Mouse (Mus musculus): ENCODE results near the gene Tprkb.
"Not testable (repeated sequence)": the region's sequence is repeated elsewhere in the genome, so short reads cannot be mapped to it uniquely, and the experiment has no call there.

Tprkb gene

GRCm38 (mm10) chr6:85969889-85970288 is 58.2 kb downstream of the Tprkb start:
- in situ Hi-C loops (cut with MboI; ENCODE audit: low sequenced_read_pairs): no loop called here

- in situ Hi-C loops (cut with MboI; ENCODE audit: low sequenced_read_pairs): no loop called here
Observed at GRCm38 (mm10) chr6:85972699-85973098, 61.0 kb downstream of the Tprkb start.

GRCm38 (mm10) chr6:85973336-85973735 is 61.7 kb downstream of the Tprkb start:
- in situ Hi-C loops (cut with MboI; ENCODE audit: low sequenced_read_pairs): no loop called here

GRCm38 (mm10) chr6:85974941-85975617 is 63.4 kb downstream of the Tprkb start:
- in situ Hi-C loops (cut with MboI; ENCODE audit: low sequenced_read_pairs): no loop called here

- in situ Hi-C loops (cut with MboI; ENCODE audit: low sequenced_read_pairs): no loop called here
Observed at GRCm38 (mm10) chr6:85975761-85976160, 64.1 kb downstream of the Tprkb start.

- in situ Hi-C loops (cut with MboI; ENCODE audit: low sequenced_read_pairs): no loop called here
Observed at GRCm38 (mm10) chr6:85976242-85976641, 64.6 kb downstream of the Tprkb start.

DNA sequence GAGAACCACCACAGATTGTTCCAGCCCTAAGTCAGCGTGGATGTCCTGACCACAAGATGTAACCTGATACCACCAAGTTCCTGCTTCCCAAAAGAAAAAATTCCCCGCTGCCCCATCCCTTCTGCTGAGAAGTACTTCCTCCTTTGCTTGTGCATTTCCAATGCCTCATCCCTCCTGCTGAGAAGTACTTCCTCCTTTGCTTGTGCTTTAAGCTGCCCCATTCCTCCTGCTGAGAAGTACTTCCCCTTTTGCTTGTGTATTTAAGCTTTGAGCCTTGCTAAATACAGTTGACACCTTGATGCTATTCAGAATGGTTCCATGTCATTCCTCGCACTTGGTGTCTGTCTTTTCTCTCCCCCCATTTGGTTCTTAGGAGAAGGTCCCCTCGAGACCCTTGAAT is 67.1 kb downstream of the Tprkb start:
- in situ Hi-C loops (cut with MboI; ENCODE audit: low sequenced_read_pairs): not testable (repeated sequence)
